Mouse (Mus musculus) adrenal gland, adult 10 weeks (tissue): ENCODE results near the gene Tgif2. TPM values are rescaled to one million over a fixed set of nuclear protein-coding genes. Genes with fewer than 3 reads are reported as not detected.

ENCODE experiments used
- polyA plus RNA-seq: library from polyadenylated mRNA; stranded (reverse); fragments of 350-450 nt; fragmentation: Illumina TruSeq; extraction: RNeasy Lipid Tissue Mini Kit (QIAGEN cat#74804); gene quantifications from one replicate; pipeline ENCODE4 v1.2.3, GENCODE M21; 2014; ENCODE audit warnings: low read depth, low replicate concordance

Gene Tgif2
- 1.8 TPM for polyA plus RNA-seq

GRCm38 (mm10) chr2:156839319-156840191, at the start of gene Tgif2:
Tgif2 (plus strand) TSS chr2:156840007.

GRCm38 (mm10) chr2:156857835-156858234, 18.0 kb downstream of the Tgif2 start, which contains the start of gene 4930518I15Rik:
4930518I15Rik (minus strand) TSS chr2:156857946.

GRCm38 (mm10) chr2:156862772-156863486, 23.1 kb downstream of the Tgif2 start, which contains the start of gene Rab5if:
Rab5if (plus strand) TSS chr2:156863128.

GRCm38 (mm10) chr2:156887017-156887416, 47.2 kb downstream of the Tgif2 start, which contains the start of gene Sla2:
Sla2 (minus strand) TSS chr2:156887192.

Other genes with a start within 250 kb of the Tgif2 start
- 5.8 TPM for gene Dlgap4, start 226.3 kb upstream of the Tgif2 start, polyA plus RNA-seq
- 1.5 TPM for gene Myl9, start 64.6 kb upstream of the Tgif2 start, polyA plus RNA-seq
- gene 4930518I15Rik, start 17.9 kb downstream of the Tgif2 start, polyA plus RNA-seq = 0.58 TPM
- 262 TPM for gene Rab5if, start 23.1 kb downstream of the Tgif2 start, polyA plus RNA-seq
- gene Sla2, start 47.2 kb downstream of the Tgif2 start, polyA plus RNA-seq = not detected
- 58.1 TPM for gene Ndrg3, start 152.0 kb downstream of the Tgif2 start, polyA plus RNA-seq
- gene Dsn1, start 167.1 kb downstream of the Tgif2 start, polyA plus RNA-seq = 9.6 TPM
- 2.6 TPM for gene Soga1, start 239.2 kb downstream of the Tgif2 start, polyA plus RNA-seq
- gene Tldc2, start 247.0 kb downstream of the Tgif2 start, polyA plus RNA-seq = not detected